Mouse (Mus musculus) intestine, postnatal 0 days (tissue): ENCODE results near the gene Hspb2. TPM values are rescaled to one million over a fixed set of nuclear protein-coding genes. Genes with fewer than 3 reads are reported as not detected.

ENCODE experiments used
- ATAC-seq: fragments of 200-750 bp; cut with Nextera tagmentation; 2 replicates; pipeline ENCODE4 v1.8.0; 2017; ENCODE audit warnings: mild to moderate bottlenecking, moderate TSS enrichment, moderate library complexity
- H3K27ac ChIP-seq: fragments of 300-500 bp; sonication (generic); 2 replicates; pipeline ENCODE4 v1.5.1; 2014; ENCODE audit warnings: mild to moderate bottlenecking, low read depth, low read length, moderate library complexity
- H3K27me3 ChIP-seq: fragments of 300-500 bp; sonication (generic); replicated peaks from 2 replicates; pipeline ENCODE4 v1.6.1; 2014; ENCODE audit warnings: low read length, mixed read lengths; ENCODE audit not compliant: control insufficient read depth, insufficient read depth
- H3K36me3 ChIP-seq: fragments of 300-500 bp; sonication (generic); 2 replicates; pipeline ENCODE4 v1.6.1; 2014; ENCODE audit warnings: mild to moderate bottlenecking, moderate library complexity; ENCODE audit not compliant: control insufficient read depth, insufficient read depth
- H3K4me1 ChIP-seq: fragments of 300-500 bp; sonication (generic); replicated peaks from 2 replicates; pipeline ENCODE4 v1.6.1; 2014; ENCODE audit warnings: antibody characterized with exemption, low read length, mixed read lengths; ENCODE audit not compliant: control insufficient read depth, insufficient read depth
- H3K4me2 ChIP-seq: fragments of 300-500 bp; sonication (generic); replicated peaks from 2 replicates; pipeline ENCODE4 v1.6.1; 2014; ENCODE audit warnings: low read depth, mild to moderate bottlenecking, moderate library complexity
- H3K4me3 ChIP-seq: fragments of 300-500 bp; sonication (generic); 2 replicates; pipeline ENCODE4 v1.5.1; 2014; ENCODE audit warnings: low read depth, low read length
- H3K9ac ChIP-seq: fragments of 300-500 bp; sonication (generic); 2 replicates; pipeline ENCODE4 v1.6.1; 2014; ENCODE audit warnings: mild to moderate bottlenecking, low read depth, low read length
- H3K9me3 ChIP-seq: fragments of 300-500 bp; sonication (generic); 2 replicates; pipeline ENCODE4 v1.6.1; 2016; ENCODE audit warnings: mixed run types; ENCODE audit not compliant: control insufficient read depth
- CTCF ChIP-seq: sonication (generic); IDR thresholded peaks from 2 replicates; pipeline ENCODE4 v1.5.1; 2016; ENCODE audit warnings: low read depth, mild to moderate bottlenecking, control low read depth, antibody characterized with exemption, moderate library complexity
- WGBS: fragments of 180-500 bp; shearing (Covaris S2); extraction: QIAGEN DNeasy Blood & Tissue Kit; methylation state at CpG from one replicate; pipeline ENCODE4 v1.1.7; 2014; 5-methylcytosine and 5-hydroxymethylcytosine counted together
- polyA plus RNA-seq: library from polyadenylated mRNA; unstranded; fragments of >200 nt; fragmentation: Nextera tagmentation; extraction: Ambion mirVana; gene quantifications from 2 replicates; pipeline ENCODE4 v1.2.1, GENCODE M21; 2015

Hspb2 gene
- polyA plus RNA-seq, 1 experiment from 2014 or later = 10.3 TPM

DNA sequence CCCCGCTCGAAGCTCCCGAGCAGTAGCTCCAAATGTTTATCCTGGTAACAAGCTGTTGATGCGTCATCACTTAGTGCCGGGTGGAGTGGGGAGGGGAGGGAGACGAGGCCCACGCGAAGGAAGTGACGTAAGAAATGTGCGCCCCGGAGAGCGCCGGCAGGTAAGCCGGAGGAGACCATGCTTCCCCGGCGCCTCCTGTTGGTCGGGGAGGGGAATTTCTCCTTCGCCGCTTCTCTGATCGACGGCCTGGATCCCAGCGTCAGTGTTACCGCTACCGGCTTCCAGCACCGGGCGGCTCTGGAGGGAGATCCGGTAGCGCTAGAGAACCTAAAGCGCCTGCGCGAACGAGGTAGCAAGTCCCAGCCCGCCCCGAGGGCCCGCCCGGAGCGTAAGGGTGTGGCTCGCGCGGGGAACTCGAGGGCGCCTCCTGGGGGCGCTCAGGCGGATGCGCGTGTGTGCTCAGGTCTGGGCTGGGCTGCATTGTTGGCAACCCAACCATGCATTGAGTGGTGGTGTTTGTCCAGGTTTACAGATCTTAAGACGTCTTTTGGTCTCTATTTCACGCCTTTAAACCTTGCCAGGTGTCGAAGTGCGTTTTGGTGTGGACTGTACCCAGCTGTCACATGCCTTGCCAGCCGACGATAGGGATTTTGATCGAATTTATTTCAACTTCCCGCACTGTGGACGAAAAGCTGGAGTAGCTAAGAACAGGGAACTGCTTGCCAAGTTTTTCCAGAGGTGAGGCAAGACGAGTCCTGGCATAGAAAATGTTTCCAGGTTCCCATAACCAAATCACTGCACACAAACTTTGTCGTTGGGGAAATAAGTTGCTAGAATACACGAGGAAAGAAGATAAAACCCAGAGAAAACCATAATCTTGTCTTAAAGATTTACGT lies 16.2 kb upstream of the Hspb2 start, which contains the start of gene Fdxacb1:
TSS of gene Fdxacb1 (plus strand) at position 130 of the 896 bp plus-strand sequence.
- Histone ChIP-seq H3K4me3 (peak within 1 kb of the TSS; percentile 57), H3K27ac (peak within 1 kb of the TSS; percentile 83), H3K9ac (peak within 1 kb of the TSS; percentile 56), H3K4me2 (peak within 1 kb of the TSS; percentile 73), H3K36me3 (peaks cover 10% of the 10 kb centered on the region; the same call in 1 of the 2 replicates), H3K4me1 (no peaks in the 10 kb centered on the region), H3K27me3 (no peaks in the 10 kb centered on the region), H3K9me3 (no peaks in the 10 kb centered on the region)
- TF ChIP-seq CTCF = peak; percentile 93
- peak; percentile 98 for ATAC-seq
- WGBS = 2% methylated on average over 59 of the region's 59 CpGs

DNA sequence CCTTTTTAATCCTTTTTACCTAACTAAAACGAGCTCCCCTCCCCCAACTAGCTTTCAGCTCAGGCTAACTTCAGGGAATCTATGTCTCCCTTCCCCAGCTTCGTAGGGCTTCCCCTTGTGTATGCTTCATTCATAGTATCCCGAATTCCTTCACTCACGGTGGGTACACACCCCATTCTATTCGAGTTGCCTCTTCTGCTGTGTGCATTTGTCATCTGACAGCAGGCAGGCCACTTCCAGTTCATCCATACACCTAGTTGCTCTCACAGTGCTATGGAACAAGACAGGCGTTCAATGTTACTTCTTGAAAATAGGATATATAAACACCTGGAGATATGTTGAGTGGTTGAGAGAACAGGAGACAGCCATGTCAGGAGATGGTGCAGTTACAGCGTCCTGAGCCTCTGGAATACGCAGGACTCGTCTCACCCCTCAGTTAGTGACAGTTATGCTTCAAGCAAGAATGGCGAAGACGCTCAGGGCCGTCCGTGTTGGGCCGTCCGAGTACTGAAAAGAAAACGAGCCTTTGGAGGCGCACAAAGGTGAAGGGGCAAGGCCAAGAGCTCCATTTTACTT lies 15.5 kb upstream of the Hspb2 start:
- 3% methylated on average over 17 of the region's 17 CpGs for WGBS
- Histone ChIP-seq H3K4me2 (peak overlapping the region; percentile 73), H3K4me1 (no peaks in the 10 kb centered on the region), H3K27ac (peak overlapping the region; percentile 83), H3K9ac (peak overlapping the region; percentile 56), H3K36me3 (peaks cover 14% of the 10 kb centered on the region; the same call in 1 of the 2 replicates), H3K4me3 (peak overlapping the region; percentile 57), H3K9me3 (no peaks in the 10 kb centered on the region), H3K27me3 (no peaks in the 10 kb centered on the region)
- no peak for TF ChIP-seq CTCF
- no peak; the same call in 1 of the 2 replicates for ATAC-seq

DNA sequence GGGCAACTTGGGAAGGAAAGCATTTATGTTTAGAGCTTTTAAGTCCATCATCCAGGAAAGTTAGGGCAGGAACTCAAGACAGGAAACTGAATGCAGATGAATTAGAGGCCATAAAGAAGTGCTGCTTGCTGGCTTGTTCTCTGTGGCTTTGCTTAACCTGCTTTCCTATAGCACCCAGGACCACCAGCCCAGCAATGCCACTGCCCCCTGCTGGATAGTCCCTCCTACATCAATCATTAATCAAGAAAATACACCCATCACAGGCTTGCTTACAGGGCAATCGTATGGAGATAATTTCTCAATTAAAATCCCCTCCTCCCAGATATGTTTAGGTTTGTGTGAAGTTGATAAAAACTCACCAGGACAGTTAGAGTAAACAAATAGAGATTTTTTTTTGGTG lies 11.2 kb upstream of the Hspb2 start:
- H3K27ac ChIP-seq = no peak overlapping the region
- H3K4me2 ChIP-seq = no peak overlapping the region
- ATAC-seq = no peak
- H3K4me1 ChIP-seq = no peaks in the 10 kb centered on the region
- no peaks in the 10 kb centered on the region for H3K9me3 ChIP-seq
- no peak overlapping the region for H3K9ac ChIP-seq
- TF ChIP-seq CTCF = peak; percentile 64
- no peaks in the 10 kb centered on the region for H3K27me3 ChIP-seq
- 50% methylated on average over 1 of the region's 1 CpGs for WGBS
- peaks cover 10% of the 10 kb centered on the region; the same call in 1 of the 2 replicates for H3K36me3 ChIP-seq
- H3K4me3 ChIP-seq = no peak overlapping the region

DNA sequence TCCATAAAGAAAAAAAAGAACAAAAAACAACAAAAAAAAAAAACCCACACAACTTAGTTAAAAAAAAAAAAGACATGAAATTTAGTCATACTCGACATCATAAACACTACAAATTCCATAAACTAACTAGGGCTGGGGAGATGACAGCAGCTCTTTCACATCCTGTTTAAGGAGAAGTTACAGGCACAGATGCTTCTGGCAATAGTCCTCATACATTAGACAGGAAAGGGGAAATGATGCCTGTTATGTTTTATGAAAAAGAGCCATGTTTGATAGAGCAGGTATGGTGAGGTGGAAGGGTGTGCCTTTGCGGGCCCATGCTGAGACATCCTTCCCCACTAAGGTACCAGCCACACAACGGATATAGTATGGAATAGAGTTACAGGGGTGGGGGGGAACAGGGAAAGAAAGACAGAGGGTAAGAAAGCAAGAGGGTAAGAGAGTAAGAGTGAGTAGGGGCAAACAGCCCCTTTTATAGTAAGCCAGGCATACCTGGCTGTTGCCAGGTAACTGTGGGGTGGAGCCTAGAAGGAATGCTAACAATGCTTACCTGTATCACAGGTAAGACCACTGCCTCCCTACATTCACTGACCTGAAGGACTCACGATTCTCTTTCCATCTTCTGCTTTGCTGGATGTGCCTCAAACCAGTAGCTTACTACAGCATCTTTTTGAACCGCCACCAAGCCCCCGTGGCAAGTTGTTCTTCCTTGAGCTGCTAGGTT lies 9.5 kb upstream of the Hspb2 start:
- H3K27ac ChIP-seq = no peak overlapping the region
- no peaks in the 10 kb centered on the region for H3K9me3 ChIP-seq
- H3K36me3 ChIP-seq = peaks cover 10% of the 10 kb centered on the region; the same call in 1 of the 2 replicates
- 43% methylated on average over 6 of the region's 6 CpGs for WGBS
- no peak for ATAC-seq
- no peak overlapping the region for H3K4me2 ChIP-seq
- no peak for TF ChIP-seq CTCF
- H3K27me3 ChIP-seq = no peaks in the 10 kb centered on the region
- H3K4me3 ChIP-seq = no peak overlapping the region
- H3K4me1 ChIP-seq = no peaks in the 10 kb centered on the region
- no peak overlapping the region for H3K9ac ChIP-seq

DNA sequence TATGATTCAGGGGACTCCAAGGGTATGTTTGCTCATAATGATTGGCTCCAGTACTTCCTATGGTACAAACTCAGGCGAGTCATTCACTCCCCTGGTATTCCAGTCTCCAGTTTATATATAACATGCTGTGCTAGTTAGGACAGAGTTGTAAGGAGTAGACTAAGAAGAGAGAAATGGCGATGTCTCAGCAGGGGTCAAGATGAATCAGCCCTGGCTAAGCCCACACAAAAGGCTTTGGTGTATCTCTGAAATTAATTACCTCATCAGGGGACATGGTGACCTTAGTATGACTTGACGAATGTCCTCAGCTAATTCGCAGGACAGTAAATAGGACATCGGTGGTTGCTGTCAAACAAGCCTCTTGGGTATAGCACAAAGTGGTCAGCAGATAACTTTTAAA lies 4.6 kb upstream of the Hspb2 start:
- Histone ChIP-seq H3K27ac (no peak overlapping the region), H3K27me3 (no peaks in the 10 kb centered on the region), H3K9ac (no peak overlapping the region), H3K4me1 (0 out of 2 replicates have a peak, but pooled peaks cover 3% of the 10 kb centered on the region), H3K36me3 (no peaks in the 10 kb centered on the region), H3K4me2 (no peak overlapping the region), H3K4me3 (no peak overlapping the region), H3K9me3 (no peaks in the 10 kb centered on the region)
- 72% methylated on average over 5 of the region's 5 CpGs for WGBS
- no peak for TF ChIP-seq CTCF
- no peak for ATAC-seq

DNA sequence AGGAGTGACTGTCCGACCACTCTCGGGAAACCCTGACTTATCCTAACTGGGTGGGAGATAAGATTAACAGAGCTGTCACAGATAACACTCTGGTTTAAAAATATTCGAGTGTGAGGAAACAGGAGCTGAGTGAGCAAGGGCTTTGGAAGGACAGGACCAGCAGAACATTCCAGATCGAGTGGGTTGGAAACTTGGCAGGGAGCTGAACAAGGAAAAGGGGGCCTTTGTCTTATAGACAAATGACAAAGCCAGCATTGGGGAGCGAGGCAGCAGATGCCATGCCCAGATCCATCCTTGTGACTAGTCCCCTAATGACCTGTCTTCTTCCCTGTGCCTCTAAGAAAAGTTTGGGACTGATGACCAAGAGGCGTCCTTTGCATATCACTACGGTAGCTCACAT lies 1.8 kb upstream of the Hspb2 start:
- no peak for ATAC-seq
- no peak overlapping the region for H3K27ac ChIP-seq
- H3K4me3 ChIP-seq = peak overlapping the region; percentile 21
- TF ChIP-seq CTCF = no peak
- no peak overlapping the region for H3K9ac ChIP-seq
- peak overlapping the region; percentile 35 for H3K4me2 ChIP-seq
- no peaks in the 10 kb centered on the region for H3K36me3 ChIP-seq
- 43% methylated on average over 7 of the region's 7 CpGs for WGBS
- no peaks in the 10 kb centered on the region for H3K27me3 ChIP-seq
- H3K4me1 ChIP-seq = 0 out of 2 replicates have a peak, but pooled peaks cover 3% of the 10 kb centered on the region
- H3K9me3 ChIP-seq = no peaks in the 10 kb centered on the region
